Mouse (Mus musculus) forebrain, embryonic 14.5 days (tissue): ENCODE measurements around the gene Cdh4. TPM values are rescaled to one million over a fixed set of nuclear protein-coding genes. Genes with fewer than 3 reads are reported as not detected.
A peak's percentile ranks its signal among the peaks of the same experiment; 100 is the strongest.

Source experiments
- ATAC-seq: fragments of 200-750 bp; cut with Nextera tagmentation; 2 replicates; pipeline ENCODE4 v1.8.0; 2017; ENCODE audit warnings: mild to moderate bottlenecking, moderate library complexity
- DNase-seq: peaks from one replicate; pipeline ENCODE4 v3.0.0-alpha.2; 2015; ENCODE audit warnings: low spot score
- H3K27ac ChIP-seq: fragments of 300-500 bp; sonication (generic); 2 replicates; pipeline ENCODE4 v1.5.1; 2014; ENCODE audit warnings: low read depth, mild to moderate bottlenecking, control low read depth, low read length, moderate library complexity
- H3K27me3 ChIP-seq: fragments of 300-500 bp; sonication (generic); replicated peaks from 2 replicates; pipeline ENCODE4 v1.6.1; 2014; ENCODE audit warnings: low read length, control low read depth, mixed read lengths; ENCODE audit not compliant: control insufficient read depth, insufficient read depth
- H3K36me3 ChIP-seq: fragments of 300-500 bp; sonication (generic); 2 replicates; pipeline ENCODE4 v1.6.1; 2014; ENCODE audit warnings: low read length, control low read depth; ENCODE audit not compliant: control insufficient read depth, insufficient read depth
- H3K4me1 ChIP-seq: fragments of 300-500 bp; sonication (generic); 2 replicates; pipeline ENCODE4 v1.6.1; 2014; ENCODE audit warnings: antibody characterized with exemption, low read length, control low read depth; ENCODE audit not compliant: control insufficient read depth, insufficient read depth
- H3K4me2 ChIP-seq: fragments of 300-500 bp; sonication (generic); 2 replicates; pipeline ENCODE4 v1.6.1; 2014; ENCODE audit warnings: mild to moderate bottlenecking, control low read depth, low read length
- H3K4me3 ChIP-seq: fragments of 300-500 bp; sonication (generic); 2 replicates; pipeline ENCODE4 v1.5.1; 2014; ENCODE audit warnings: low read depth, low read length, control low read depth
- H3K9ac ChIP-seq: fragments of 300-500 bp; sonication (generic); 2 replicates; pipeline ENCODE4 v1.6.1; 2014; ENCODE audit warnings: mild to moderate bottlenecking, low read length, control low read depth, moderate library complexity
- H3K9me3 ChIP-seq: fragments of 300-500 bp; sonication (generic); replicated peaks from 2 replicates; pipeline ENCODE4 v1.6.1; 2016; ENCODE audit warnings: low read length, control low read depth, mixed read lengths; ENCODE audit not compliant: control insufficient read depth
- WGBS: fragments of 180-500 bp; shearing (Covaris S2); extraction: QIAGEN DNeasy Blood & Tissue Kit; methylation state at CpG from one replicate; pipeline ENCODE4 v1.1.7; 2014; 5-methylcytosine and 5-hydroxymethylcytosine counted together
- polyA plus RNA-seq: library from polyadenylated mRNA; unstranded; fragments of >200 nt; fragmentation: Nextera tagmentation; extraction: Ambion mirVana; gene quantifications from 2 replicates; pipeline ENCODE4 v1.2.1, GENCODE M21; 2014

The Cdh4 gene
- 35.0 and 40.4 TPM in 2 replicates for polyA plus RNA-seq

DNA sequence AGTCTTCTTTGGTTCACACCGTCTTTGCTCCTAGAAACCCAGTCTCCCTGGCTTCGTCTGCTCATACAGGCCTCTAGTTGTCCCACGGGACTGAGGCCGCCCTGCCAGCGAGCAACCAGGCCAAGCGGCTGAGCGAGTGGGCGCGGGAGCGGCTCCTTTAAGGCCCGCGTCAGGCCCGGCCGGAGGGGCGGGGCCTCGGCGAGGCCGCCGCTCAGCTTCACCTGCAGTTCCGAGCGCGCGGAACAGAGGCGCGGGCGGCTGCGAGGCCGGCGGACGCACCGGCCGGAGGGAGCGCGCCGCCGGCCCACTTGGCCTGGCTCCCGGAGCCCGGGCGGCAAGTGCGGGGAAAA lies at the start of gene Cdh4:
Gene Cdh4 (plus strand): TSS at position 241 of the 350 bp plus-strand sequence.
- Histone ChIP-seq H3K4me2 (peak within 1 kb of the TSS; percentile 93), H3K9ac (peak within 1 kb of the TSS; percentile 85), H3K4me1 (0 out of 2 replicates have a peak, but pooled peaks cover 7% of the 10 kb centered on the region), H3K27me3 (no peaks in the 10 kb centered on the region), H3K36me3 (0 out of 2 replicates have a peak, but pooled peaks cover 4% of the 10 kb centered on the region), H3K4me3 (peak within 1 kb of the TSS; percentile 75), H3K27ac (peak within 1 kb of the TSS; percentile 85), H3K9me3 (no peaks in the 10 kb centered on the region)
- ATAC-seq = peak; percentile 91
- WGBS = under 1% methylated on average over 40 of the region's 40 CpGs
- DNase-seq = peak; percentile 90

DNA sequence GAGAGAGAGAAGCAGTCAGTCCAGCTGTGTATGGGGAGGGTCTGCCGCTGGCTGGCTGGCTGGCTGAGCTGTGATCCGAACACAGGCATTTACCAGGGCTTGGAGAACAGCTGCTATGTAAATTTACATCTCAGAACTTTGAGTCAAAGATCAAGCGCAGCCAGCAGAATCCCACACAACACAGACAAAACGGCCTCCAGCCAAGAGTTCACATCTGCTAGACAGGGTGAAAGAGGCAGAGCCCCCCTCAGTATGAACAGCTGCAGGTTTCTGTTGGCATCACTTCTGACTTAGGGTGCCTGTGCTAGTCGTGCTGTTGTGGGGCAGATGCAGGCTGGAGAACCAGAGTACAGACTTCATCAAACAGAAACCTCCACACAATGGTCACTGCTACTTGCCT lies 46.8 kb upstream of the Cdh4 start:
- Histone ChIP-seq H3K4me3 (no peak overlapping the region), H3K9ac (no peak overlapping the region), H3K36me3 (no peaks in the 10 kb centered on the region), H3K27me3 (no peaks in the 10 kb centered on the region), H3K27ac (no peak overlapping the region), H3K4me2 (no peak overlapping the region), H3K4me1 (peaks cover 8% of the 10 kb centered on the region), H3K9me3 (no peaks in the 10 kb centered on the region)
- no peak for ATAC-seq
- DNase-seq = no peak
- WGBS = 57% methylated on average over 5 of the region's 5 CpGs

DNA sequence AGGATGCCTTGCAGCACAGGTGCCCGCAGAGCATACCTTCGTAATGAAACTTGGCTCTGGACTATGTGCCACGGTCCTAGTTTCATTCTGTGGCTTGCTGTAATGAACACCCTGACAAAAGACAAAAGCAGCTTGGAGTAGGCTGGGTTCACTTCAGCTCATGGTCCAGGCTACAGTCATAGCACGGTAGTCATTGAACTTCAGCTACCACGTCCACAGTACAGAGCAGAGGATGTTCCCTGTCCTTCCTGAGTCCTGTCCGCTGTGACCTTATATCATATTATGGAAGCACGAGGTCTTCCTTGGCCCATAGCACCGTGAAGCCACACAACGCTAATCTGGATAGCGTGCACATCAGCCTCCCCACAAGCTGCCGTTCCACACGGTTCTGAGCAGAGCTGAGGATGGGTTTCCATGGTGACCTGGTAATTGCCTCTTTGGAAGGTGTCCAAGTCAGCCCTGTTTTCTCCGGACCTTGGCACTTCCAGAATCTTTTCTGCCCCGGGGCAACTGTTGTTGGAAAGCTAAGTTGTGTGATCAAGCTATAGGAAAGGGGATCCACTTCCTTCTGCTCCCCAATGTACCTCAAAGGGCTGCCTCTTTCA lies 42.5 kb upstream of the Cdh4 start:
- no peak overlapping the region for H3K4me3 ChIP-seq
- ATAC-seq (peak; percentile 87), DNase-seq (peak; percentile 83)
- H3K36me3 ChIP-seq = no peaks in the 10 kb centered on the region
- no peaks in the 10 kb centered on the region for H3K27me3 ChIP-seq
- H3K9me3 ChIP-seq = no peaks in the 10 kb centered on the region
- peak overlapping the region; percentile 27; the same call in 1 of the 2 replicates for H3K27ac ChIP-seq
- peaks cover 6% of the 10 kb centered on the region for H3K4me1 ChIP-seq
- 41% methylated on average over 14 of the region's 14 CpGs for WGBS
- no peak overlapping the region for H3K9ac ChIP-seq
- no peak overlapping the region for H3K4me2 ChIP-seq

DNA sequence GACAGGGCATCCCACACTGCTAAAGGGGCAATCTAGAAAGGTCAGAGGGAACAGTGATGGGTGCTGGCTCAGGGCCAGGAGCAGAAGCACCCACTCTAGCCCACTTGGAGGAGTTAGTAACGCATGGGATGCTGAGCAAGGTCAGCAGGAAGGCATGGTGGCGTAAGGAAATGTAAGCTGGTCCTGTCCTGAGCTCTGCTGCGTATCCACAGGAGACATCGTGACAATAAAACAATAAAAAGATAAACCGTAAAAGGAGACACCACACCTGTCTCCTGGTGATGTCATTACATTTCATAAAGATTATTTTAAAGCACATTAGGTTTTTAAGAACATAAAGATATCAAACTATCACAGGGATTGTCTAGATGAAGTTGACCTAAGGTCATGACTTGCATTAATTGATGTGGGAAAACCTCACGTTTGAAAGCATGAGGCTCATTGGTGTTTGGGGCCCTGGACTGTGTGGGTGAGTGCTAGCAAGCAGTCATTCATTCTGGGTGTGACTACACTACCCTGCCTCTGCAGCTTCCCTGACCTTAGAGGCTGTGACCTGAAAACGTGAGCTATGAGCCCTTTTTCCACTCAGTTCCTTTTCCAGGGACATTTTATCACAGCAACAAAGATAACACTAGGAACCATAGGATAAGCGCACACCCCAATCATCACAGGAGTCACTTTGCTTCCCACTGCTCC lies 31.2 kb upstream of the Cdh4 start:
- Histone ChIP-seq H3K4me2 (no peak overlapping the region), H3K36me3 (no peaks in the 10 kb centered on the region), H3K9me3 (no peaks in the 10 kb centered on the region), H3K9ac (no peak overlapping the region), H3K27ac (no peak overlapping the region), H3K4me1 (no peaks in the 10 kb centered on the region), H3K4me3 (no peak overlapping the region), H3K27me3 (no peaks in the 10 kb centered on the region)
- ATAC-seq = no peak
- DNase-seq = no peak
- 83% methylated on average over 8 of the region's 8 CpGs for WGBS

DNA sequence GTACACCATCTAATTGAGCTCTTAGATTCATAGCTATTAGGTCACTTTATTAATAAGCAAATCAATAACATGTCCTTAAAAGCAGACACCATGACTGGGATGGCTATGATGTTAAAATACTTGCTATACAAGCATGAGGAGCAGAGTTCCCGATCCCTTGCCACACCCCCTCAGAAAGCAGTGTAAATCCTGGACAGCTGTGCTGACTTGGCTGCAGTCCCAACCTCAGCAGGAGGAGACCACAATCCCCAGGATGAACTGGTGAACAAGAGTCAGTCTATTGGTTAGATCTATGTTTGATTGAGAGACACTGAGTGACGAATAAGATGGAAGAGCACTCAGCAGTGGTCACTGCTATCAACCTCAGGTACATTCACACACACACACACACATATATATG lies 29.3 kb upstream of the Cdh4 start:
- no peak for DNase-seq
- no peak for ATAC-seq

DNA sequence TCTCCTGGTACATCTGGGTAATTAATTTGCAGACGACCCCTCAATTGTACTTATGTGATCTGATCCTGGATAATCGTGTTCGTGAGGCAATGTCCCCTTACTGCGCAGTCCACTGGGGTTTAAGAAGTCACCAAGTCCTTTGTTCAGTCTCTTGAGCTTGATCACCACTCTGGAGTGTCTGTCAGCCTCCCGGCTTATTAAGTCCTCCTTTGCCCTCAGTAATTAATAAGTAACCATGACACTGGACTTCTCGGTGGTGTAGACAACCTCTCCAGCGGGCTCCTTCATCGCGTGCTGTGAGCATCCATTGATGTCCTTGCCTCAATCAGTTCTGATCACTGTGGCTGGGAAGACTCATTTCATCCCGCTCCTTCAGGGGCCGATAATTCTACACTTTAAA lies 28.0 kb upstream of the Cdh4 start:
- no peaks in the 10 kb centered on the region for H3K27me3 ChIP-seq
- no peak overlapping the region for H3K4me3 ChIP-seq
- 71% methylated on average over 11 of the region's 11 CpGs for WGBS
- H3K9me3 ChIP-seq = no peaks in the 10 kb centered on the region
- DNase-seq (peak; percentile 22), ATAC-seq (no peak)
- no peak overlapping the region for H3K9ac ChIP-seq
- no peaks in the 10 kb centered on the region for H3K36me3 ChIP-seq
- H3K4me1 ChIP-seq = peaks cover 4% of the 10 kb centered on the region; the same call in 1 of the 2 replicates
- no peak overlapping the region for H3K27ac ChIP-seq
- no peak overlapping the region for H3K4me2 ChIP-seq

More for the DNA sequence above, 29.3 kb upstream of the Cdh4 start:
- Histone ChIP-seq H3K9me3 (no peaks in the 10 kb centered on the region), H3K4me2 (no peak overlapping the region), H3K4me3 (no peak overlapping the region), H3K4me1 (peaks cover 4% of the 10 kb centered on the region; the same call in 1 of the 2 replicates), H3K27me3 (no peaks in the 10 kb centered on the region), H3K36me3 (no peaks in the 10 kb centered on the region), H3K9ac (no peak overlapping the region), H3K27ac (no peak overlapping the region)
- 73% methylated on average over 2 of the region's 2 CpGs for WGBS

DNA sequence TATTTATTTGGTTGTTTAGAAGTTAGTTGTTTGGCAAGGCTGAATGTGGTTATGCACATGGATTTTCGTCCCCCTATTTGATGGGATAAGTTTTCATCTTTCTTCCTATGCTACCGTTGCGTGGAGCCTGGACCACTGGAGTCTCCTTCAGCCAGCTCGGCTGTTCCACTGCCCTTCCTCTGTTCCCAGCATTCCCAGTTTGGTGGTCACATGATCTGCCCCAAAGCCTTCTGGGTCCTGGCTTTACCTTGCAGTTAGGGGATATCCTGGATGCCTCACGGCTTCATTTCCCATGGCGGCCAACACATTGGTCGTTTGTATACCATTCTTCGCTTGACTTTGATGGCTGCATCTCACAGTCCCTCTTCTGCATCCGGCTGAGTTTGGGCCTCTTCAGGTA lies 27.5 kb upstream of the Cdh4 start:
- no peak overlapping the region for H3K9ac ChIP-seq
- WGBS = 92% methylated on average over 9 of the region's 9 CpGs
- no peak for ATAC-seq

DNA sequence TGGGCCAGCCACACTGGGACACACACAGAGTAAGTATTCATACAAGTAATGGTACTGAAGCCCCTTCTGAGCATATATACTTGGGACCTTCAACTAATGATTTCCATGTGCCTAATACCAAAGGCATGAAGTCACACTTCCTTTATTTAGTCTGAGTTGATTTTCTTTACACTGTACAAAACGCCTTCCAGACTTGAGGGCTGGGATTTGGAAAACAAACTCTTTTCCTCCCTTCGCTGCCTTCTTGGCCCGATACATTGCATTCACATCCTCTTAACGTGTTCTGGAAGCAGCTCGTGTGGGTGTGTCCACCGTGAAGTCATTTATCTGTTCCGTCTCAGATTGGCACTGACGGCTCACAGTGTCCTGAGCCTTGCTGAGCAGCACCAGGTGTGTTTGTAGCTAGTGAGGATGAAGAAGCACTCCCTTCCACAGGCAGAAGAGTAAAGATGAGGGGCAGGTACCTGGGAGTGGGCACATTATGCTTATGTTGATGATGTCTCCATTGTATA lies 26.3 kb upstream of the Cdh4 start:
- ATAC-seq (no peak), DNase-seq (no peak)
- 82% methylated on average over 8 of the region's 8 CpGs for WGBS
- no peak overlapping the region for H3K9ac ChIP-seq
- H3K27ac ChIP-seq = no peak overlapping the region
- H3K36me3 ChIP-seq = no peaks in the 10 kb centered on the region
- no peaks in the 10 kb centered on the region for H3K9me3 ChIP-seq
- H3K4me3 ChIP-seq = no peak overlapping the region
- H3K4me1 ChIP-seq = peaks cover 4% of the 10 kb centered on the region; the same call in 1 of the 2 replicates
- no peak overlapping the region for H3K4me2 ChIP-seq
- H3K27me3 ChIP-seq = no peaks in the 10 kb centered on the region

More for the DNA sequence above, 27.5 kb upstream of the Cdh4 start:
- Histone ChIP-seq H3K4me2 (no peak overlapping the region), H3K27me3 (no peaks in the 10 kb centered on the region), H3K27ac (no peak overlapping the region), H3K36me3 (no peaks in the 10 kb centered on the region), H3K9me3 (no peaks in the 10 kb centered on the region), H3K4me3 (no peak overlapping the region), H3K4me1 (peaks cover 4% of the 10 kb centered on the region; the same call in 1 of the 2 replicates)
- no peak for DNase-seq
